Mouse (Mus musculus) layer of hippocampus, postnatal 14 days (tissue): ENCODE measurements at regions not wholly inside any gene's neighbourhood (a gene's known extent, or its start where the extent isn't known, plus 50 kb on each side); places are given as distances from the start of the nearest gene placed in this dataset.
A peak's percentile ranks its signal among the peaks of the same experiment; 100 is the strongest.

Experiments
- DNase-seq, 2 experiments: peaks; one replicate each; pipeline ENCODE4 v3.0.0; 2021 to 2022; ENCODE audit warnings: low spot score in 2 of 2, mixed read lengths in 1 of 2

DNA sequence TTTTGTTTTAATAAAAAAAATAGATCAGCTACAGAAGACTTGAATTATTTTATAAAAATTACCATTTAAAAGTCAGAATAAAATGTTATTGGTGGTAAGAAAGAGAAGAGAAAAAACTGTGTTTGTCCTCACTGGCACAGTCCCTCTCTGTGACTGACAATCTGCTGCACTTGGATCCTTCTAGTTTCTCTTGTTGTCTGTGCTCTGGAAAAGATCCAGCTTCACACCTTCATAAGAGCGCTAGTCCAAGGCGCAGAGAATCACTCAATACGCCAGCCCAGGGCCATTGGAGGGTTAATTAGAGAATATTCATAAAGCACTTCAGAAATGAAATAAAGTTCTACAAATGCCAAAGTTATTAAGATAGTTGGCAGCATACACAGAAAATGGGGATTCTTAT is 153.8 kb downstream of the Lmbrd1 start:
- peak in 1 of 2 experiments; percentile 5 for DNase-seq

DNA sequence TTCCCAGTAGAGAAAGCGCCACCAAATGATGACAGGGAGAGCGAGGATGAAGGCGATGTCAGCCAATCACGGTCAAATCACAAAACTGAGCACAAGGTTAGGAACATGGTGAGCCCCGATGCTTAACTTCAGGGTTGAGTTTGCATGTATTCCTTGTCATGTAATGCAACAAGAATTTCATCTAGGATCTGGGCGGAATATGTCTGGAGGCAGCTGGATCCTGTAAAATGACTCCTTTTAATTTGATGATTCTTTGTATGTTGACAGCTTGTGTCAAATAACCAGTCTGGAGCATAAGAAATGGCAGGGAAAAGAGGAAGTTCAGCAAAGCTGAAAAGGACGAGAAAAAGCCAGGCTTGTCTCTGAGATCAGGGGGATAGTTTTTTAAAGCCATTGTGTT is 188.4 kb downstream of the Lmbrd1 start:
- no peak for DNase-seq

DNA sequence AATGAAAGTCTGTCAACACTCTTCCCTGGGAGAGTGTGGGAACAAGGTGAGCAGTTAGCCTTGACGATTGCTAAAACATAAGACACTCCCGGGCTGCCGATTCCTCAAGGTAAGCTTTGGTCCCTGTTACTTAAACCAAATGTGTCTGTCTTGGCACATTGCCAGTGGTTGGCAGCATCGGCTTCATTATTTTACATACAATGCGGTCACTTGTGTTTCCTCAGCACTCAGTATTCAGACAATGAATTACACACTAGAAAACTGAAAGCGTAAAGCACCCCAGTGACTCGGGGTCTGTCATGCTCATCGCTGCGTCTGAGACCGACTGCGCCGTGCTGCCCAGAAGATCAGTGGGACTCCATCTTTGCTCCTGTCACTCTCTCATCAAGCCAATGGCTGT is 191.3 kb downstream of the Lmbrd1 start:
- peak; percentile 36 to 47 for DNase-seq

DNA sequence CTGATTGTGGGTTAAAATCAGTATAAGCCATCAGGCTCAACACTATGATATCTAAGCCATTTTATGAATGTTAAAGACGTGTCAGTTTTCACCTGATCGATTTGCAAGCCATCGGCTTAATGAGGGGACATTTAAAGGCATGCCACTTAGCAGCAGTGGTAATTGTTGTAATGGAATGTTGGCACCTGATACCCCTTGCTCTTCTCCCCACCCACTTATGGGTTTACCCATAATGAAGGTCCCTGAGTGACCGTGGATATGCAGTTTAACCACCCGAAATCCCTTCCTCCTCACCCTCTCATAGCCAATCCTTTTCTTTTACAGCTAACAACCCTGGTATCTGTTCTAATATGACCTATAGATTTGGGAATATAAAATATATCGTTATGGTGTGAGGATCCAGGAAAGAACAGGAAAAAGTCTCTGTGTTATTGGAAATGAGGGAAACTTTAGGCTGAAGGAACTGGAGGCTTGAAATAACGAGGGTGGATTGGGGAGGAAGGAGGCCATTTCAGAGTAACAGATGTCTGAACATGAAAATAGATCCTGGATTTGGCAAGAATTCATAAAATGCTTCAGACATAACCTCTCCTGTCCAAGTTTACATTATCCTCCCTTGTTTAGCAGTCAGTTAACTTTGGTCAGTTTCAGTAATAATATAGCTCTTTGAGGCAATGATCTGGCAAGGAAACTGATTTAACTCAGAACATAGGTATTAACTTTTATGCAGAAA is 192.4 kb downstream of the Lmbrd1 start:
- DNase-seq, result no peak

DNA sequence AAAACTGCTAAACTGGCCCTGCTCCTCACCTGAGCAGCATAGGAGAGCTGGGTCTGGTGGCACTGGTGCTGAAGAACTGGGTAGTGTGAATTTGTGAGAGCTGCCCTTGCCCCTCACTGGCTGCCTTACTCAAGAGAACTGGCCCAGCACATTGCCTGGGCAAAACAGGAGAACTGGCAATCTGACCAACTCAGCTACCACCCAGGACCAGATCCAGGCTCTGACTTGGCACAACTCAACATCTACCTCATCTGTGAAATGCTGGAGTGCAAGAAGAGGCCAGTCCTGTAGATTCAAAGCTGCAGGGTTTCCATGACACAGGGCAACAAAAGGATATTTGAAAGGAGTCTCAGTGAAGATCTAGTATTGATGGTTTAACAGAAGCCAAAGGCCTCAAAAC is 198.6 kb downstream of the Lmbrd1 start:
- DNase-seq, result no peak

DNA sequence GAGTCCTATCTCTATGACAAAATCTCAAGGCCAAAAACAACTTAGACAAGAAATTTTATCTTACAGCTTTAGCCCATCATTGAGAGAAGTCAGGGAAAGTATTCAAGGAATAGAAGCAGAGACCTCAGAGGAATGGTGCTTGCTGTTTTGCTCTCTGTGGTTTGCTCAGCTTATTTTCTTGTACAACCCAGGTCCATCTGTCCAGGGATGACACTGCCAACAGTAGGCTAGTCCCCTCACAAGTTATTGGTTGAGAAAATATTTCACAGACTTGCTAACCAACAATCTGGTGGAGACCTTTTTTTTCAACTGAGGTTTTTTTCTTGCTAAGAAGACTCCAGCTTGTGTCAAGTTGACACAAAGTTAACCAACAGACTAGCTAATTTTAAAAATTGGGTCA is 205.2 kb downstream of the Lmbrd1 start:
- DNase-seq, result no peak

DNA sequence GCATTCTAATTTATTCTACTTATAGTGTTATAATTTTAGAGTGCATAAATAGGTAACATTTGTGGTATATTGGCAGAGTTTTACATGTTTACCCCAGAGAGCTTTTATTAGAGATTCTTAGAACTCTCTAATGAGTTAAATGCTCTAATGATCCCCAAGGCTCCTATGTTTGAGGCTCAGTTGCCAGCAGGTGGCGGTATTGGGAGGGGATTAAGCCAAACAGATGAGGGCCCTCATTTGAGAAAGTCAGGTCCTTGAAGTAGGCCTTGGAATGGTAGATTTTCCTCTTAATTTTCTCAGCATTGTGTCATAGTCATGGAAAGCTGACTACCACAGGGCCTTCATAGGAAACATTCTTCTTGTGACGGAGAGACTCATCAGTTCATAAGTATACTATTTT is 222.8 kb downstream of the Lmbrd1 start:
- peak; percentile 46 to 78 for DNase-seq

DNA sequence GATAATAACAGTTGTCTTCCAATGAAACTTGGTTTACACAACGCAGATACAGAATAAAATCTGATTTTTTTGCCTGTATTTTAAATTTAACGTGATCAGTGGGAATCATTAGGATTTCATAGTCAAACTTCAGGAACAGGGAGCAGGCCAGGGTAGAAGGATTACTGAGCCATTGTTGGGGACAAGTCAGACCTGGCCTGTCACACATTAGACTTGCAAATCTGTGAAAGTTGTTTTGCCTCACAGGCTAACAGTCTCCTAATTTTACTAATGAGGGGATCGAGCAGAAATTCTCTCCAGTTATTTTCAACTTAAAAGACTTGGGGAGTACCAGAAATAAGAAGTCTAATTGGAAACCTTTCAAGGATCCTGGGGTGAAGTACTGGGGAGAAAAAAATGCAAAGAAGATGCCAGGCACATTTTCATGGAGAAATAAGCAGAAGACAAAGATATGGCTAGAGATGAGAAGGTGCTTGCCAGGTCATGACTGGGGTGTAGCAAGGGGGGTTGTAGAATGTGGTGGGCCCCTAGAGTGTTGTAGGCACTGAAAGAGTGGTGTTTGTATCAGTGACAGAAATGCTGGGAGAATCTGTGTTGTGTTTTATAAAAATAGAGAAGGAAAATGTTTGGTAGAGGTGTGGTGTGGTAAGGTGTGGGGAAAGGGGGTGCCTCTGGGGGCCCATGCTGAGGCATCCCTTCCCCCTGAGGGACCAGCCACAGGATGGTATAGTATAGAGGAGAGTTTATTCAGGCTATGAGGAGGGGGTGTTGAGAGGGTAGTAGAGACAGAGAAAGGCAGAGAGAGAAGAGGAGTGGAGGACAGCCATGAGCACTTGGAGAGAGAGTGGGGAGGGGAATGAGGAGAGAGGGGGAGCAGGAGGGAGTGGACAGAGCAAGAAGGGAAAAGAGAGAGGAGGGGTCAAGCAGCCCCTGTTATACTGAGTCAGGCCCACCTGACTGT is 260.2 kb downstream of the Lmbrd1 start:
- DNase-seq, result peak in 1 of 2 experiments; percentile 45

DNA sequence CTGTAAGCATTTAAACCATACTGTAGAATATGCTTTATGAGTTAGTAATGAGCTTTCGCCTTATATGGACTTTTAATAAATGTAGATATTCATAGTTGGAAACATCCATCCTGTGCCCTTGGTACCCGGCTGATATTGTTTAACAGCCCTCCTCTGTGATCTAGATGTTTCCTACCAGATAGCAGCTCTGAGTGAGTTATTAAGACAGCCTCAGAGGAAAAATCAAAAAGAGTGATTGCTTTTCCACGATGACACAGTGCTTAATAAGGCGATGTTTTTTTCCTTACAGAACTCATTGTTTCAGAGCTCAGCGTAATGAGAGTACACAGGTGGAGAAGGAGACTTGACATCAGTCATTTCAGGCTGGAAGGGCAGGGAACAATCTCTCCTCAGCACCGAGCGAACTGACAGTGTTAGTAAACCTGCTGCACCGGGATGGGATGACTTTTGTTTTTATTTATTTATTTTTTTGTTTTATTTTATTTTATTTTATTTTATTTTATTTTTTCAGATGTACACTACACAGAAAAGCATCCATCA is 264.4 kb downstream of the Lmbrd1 start:
- DNase-seq, result no peak

DNA sequence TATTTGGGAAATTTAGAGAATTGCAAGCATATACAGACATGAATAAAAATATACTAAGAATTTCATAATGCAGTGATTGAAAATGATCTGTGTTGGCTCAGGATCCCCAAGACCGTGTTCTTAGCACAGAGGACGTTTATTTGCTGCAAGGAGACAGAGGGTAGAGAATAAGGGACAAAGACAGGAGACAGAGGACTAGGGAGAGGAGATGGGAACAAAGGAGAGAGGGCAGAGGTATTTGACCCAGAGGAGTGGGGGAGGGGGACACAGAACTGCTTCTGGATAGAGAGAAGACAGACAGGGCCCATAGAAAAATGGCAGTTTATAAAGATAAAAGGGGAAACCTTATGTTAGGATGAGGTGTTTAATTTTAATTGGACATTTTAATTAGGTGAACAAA is 265.0 kb downstream of the Lmbrd1 start:
- no peak for DNase-seq

DNA sequence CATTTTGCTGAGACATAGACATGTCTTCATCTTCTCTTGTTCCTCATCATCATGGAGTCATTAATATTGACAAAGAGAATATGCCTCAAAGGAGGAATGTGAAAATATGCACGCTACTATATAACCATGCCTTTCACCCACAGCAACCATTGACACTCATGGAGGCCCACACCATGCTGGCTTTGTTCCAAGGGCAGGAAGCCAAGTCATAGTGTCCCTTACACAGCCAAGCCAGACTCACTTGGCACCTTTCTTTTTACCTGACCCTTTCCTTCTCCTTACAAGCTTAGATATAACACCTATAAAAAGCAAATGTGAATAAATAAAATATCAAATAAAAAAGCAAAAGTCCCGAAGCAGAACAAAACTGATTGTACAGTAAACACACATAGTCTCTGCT is 294.3 kb downstream of the Lmbrd1 start:
- no peak for DNase-seq

DNA sequence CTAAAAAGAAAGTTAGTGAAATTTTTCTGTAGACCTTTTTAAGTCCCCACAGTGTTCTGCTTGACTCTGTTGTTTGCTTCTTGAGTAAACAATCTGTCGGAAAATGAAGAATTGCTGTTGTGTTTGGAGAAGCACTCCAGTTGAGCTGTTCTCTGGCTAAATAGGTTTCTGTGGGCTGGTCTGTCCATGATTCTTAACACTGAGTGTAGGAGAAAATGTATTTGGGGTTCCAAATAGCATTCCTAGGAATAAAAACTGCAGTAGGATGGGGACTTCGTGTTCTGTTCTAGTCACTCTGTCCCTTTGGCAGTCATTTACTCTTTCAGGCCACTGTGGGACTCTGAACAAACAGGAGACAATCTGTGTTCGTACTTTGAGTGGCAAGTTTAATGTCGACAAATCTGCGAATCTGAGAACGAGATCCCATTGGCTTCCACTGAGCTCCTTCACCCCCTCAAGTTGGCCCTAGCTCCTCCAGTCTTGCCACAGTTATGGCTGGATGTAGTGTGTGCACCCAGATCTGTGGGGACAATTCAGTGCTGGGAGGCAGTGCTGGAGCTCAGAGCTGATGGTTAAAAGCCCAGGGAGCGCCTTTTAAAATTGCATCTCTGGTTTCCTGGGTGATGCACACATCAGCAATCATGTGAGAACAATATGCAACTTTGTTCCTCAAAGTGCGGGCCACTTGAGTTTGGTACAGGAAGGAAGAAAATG is 330.2 kb downstream of the Lmbrd1 start:
- DNase-seq, result peak; percentile 12 to 52

DNA sequence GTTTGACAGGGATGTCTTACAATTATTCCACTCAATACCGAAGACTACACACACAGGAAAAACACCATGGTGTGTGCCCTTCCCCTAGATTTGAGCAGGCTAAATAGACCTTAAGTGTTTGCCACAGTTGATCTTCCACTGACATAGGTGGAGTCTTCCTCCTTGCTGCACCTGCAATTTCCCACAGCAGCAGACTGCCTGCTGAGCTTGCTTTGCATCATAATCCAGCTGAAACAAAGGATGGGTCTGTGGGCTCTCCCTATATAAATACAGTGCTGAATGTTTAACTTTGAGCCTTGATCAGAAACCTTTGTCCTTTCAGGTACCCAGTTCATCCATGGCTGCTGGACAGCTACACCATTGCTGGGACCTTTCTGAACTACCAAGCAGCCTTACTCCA is 334.3 kb downstream of the Lmbrd1 start:
- no peak for DNase-seq
